9 mouse cellular contexts compared by ENCODE assay signal in the genomic region with DNA sequence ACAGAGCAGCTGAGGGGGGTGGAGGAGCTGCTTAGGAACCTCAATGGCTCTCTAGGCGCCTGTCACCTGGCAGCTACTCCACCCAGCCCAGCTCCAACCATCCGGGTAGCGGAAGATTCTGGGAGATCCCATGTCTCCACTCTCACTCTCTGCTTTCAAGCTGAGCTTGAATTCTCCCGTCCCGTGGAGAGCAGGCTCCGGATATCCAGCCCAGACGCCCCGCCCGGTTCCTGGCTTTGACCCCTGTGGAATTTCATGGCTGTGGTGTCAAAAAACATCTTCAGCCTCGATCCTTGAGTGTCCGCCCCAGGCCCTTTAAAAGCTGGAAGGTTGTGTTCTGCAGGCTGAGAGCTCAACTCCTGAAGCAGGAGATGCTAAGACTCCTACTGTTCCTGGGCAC. TPM values are rescaled to one million over a fixed set of nuclear protein-coding genes. Genes with fewer than 3 reads are reported as not detected.
DNase-seq lines count a peak whose midpoint lies in the region; ATAC-seq lines count a peak whose summit lies in the region.
"Had no signal": no experiment of that assay in that cellular context is flagged by ENCODE, and none has a peak within 500 bp of the region (broad histone marks: within the 10 kb centered on the region; RNA-seq: fewer than 3 reads in every experiment).

No protein-coding gene starts in this region.

- no peak overlapping the region for H3K9ac ChIP-seq in hindbrain, embryonic 12.5 days
- H3K9ac ChIP-seq in embryonic facial prominence, embryonic 11.5 days (replicated peaks; ENCODE audit: low read length) = no peak overlapping the region

- H3K27me3 ChIP-seq in hindbrain, embryonic 10.5 days (ENCODE audit: insufficient read depth, poor library complexity, severe bottlenecking) = no peaks in the 10 kb centered on the region
- H3K27me3 ChIP-seq in hindbrain, embryonic 12.5 days = no peaks in the 10 kb centered on the region
- H3K27me3 ChIP-seq in embryonic facial prominence, embryonic 11.5 days (ENCODE audit: control insufficient read depth, insufficient read depth, low read length) = no peaks in the 10 kb centered on the region
- H3K27me3 ChIP-seq in heart, embryonic 10.5 days (ENCODE audit: insufficient read depth, poor library complexity, severe bottlenecking) = no peaks in the 10 kb centered on the region

- no peak for ATAC-seq in hindbrain, embryonic 12.5 days (ENCODE audit: low FRiP score)
- ATAC-seq in embryonic facial prominence, embryonic 11.5 days (replicated peaks; ENCODE audit: insufficient number of reproducible peaks, low FRiP score, low TSS enrichment, low read depth) = no peak

- no peaks in the 10 kb centered on the region for H3K9me3 ChIP-seq in hindbrain, embryonic 10.5 days
- no peaks in the 10 kb centered on the region for H3K9me3 ChIP-seq in hindbrain, embryonic 12.5 days (replicated peaks)
- H3K9me3 ChIP-seq in embryonic facial prominence, embryonic 11.5 days (replicated peaks; ENCODE audit: control insufficient read depth, low read length) = no peaks in the 10 kb centered on the region
- no peaks in the 10 kb centered on the region for H3K9me3 ChIP-seq in heart, embryonic 10.5 days

- H3K4me1 ChIP-seq in hindbrain, embryonic 10.5 days (replicated peaks) = peaks cover 55% of the 10 kb centered on the region
- peaks cover 12% of the 10 kb centered on the region for H3K4me1 ChIP-seq in hindbrain, embryonic 12.5 days
- H3K4me1 ChIP-seq in embryonic facial prominence, embryonic 11.5 days (ENCODE audit: control insufficient read depth, insufficient read depth, low read length) = no peaks in the 10 kb centered on the region
- peaks cover 61% of the 10 kb centered on the region for H3K4me1 ChIP-seq in heart, embryonic 10.5 days

- H3K36me3 ChIP-seq in hindbrain, embryonic 10.5 days = peaks cover 19% of the 10 kb centered on the region; the same call in 1 of the 2 replicates
- peaks cover 3% of the 10 kb centered on the region; the same call in 1 of the 2 replicates for H3K36me3 ChIP-seq in hindbrain, embryonic 12.5 days
- no peaks in the 10 kb centered on the region for H3K36me3 ChIP-seq in embryonic facial prominence, embryonic 11.5 days (replicated peaks; ENCODE audit: control insufficient read depth, insufficient read depth, low read depth, low read length)
- H3K36me3 ChIP-seq in heart, embryonic 10.5 days = peaks cover 11% of the 10 kb centered on the region; the same call in 1 of the 2 replicates

- peak overlapping the region; percentile 25; the same call in 1 of the 2 replicates for H3K27ac ChIP-seq in hindbrain, embryonic 10.5 days
- no peak overlapping the region for H3K27ac ChIP-seq in hindbrain, embryonic 12.5 days
- H3K27ac ChIP-seq in embryonic facial prominence, embryonic 11.5 days (replicated peaks; ENCODE audit: low read depth, low read length) = 0 out of 2 replicates have a peak overlapping the region, but pooled peaks have one; percentile 20
- H3K27ac ChIP-seq in heart, embryonic 10.5 days = peak overlapping the region; percentile 38; the same call in 1 of the 2 replicates
- H3K27ac ChIP-seq: left cerebral cortex, adult 2 months had no signal

- no peak for DNase-seq in hindbrain, embryonic 10.5 days (ENCODE audit: low spot score)
- no peak for DNase-seq in embryonic facial prominence, embryonic 11.5 days (ENCODE audit: low spot score)
- no peak for DNase-seq in heart, embryonic 10.5 days (ENCODE audit: low spot score)
- DNase-seq in kidney, postnatal 4 days = peak; percentile 58 to 65
- no peak for DNase-seq in layer of hippocampus, postnatal 36 days
- DNase-seq in adrenal gland, adult 2 months = no peak
- no peak for DNase-seq in right cerebral cortex, adult 18-20 months

- WGBS in hindbrain, embryonic 10.5 days = 66% methylated on average over 11 of the region's 11 CpGs
- 75% methylated on average over 11 of the region's 11 CpGs for WGBS in hindbrain, embryonic 12.5 days
- 56% methylated on average over 11 of the region's 11 CpGs for WGBS in embryonic facial prominence, embryonic 11.5 days
- WGBS in heart, embryonic 10.5 days = 58% methylated on average over 11 of the region's 11 CpGs

- no peak overlapping the region for H3K4me3 ChIP-seq in hindbrain, embryonic 10.5 days
- no peak overlapping the region for H3K4me3 ChIP-seq in hindbrain, embryonic 12.5 days
- H3K4me3 ChIP-seq in embryonic facial prominence, embryonic 11.5 days (ENCODE audit: low read depth, low read length) = no peak overlapping the region
- H3K4me3 ChIP-seq in heart, embryonic 10.5 days = no peak overlapping the region; the same call in 1 of the 2 replicates
- H3K4me3 ChIP-seq: left cerebral cortex, adult 2 months had no signal

- no peak overlapping the region for H3K4me2 ChIP-seq in hindbrain, embryonic 12.5 days (replicated peaks)
- no peak overlapping the region for H3K4me2 ChIP-seq in embryonic facial prominence, embryonic 11.5 days (ENCODE audit: low read depth, low read length)

RNA-seq across cellular contexts. Expression of a gene that starts 10.0 kb away (rescaled TPM):
- polyA plus RNA-seq in hindbrain, embryonic 10.5 days (2016; fragmentation: Nextera tagmentation; extraction: Ambion mirVana) = 18.5 and 19.1 TPM in 2 replicates
- 22.2 and 23.9 TPM in 2 replicates for polyA plus RNA-seq in hindbrain, embryonic 12.5 days (2016; fragmentation: Nextera tagmentation; extraction: Ambion mirVana)
- 15.4 and 17.9 TPM in 2 replicates for polyA plus RNA-seq in embryonic facial prominence, embryonic 11.5 days (2014; fragmentation: Nextera tagmentation; extraction: Ambion mirVana)
- 15.6 and 15.7 TPM in 2 replicates for polyA plus RNA-seq in heart, embryonic 10.5 days (2016; fragmentation: Nextera tagmentation; extraction: Ambion mirVana)
- 10 to 100 TPM; 57.4 to 59.0 TPM for total RNA-seq in layer of hippocampus, postnatal 36 days (2021)
- total RNA-seq in adrenal gland, adult 2 months (2021) = 10 to 100 TPM; 21.7 to 25.8 TPM
- 119 and 121 TPM in 2 replicates for polyA plus RNA-seq in adrenal gland, adult 2 months (2012; rRNA removed)

RNA-seq across cellular contexts. Expression of a gene that starts 20.4 kb away (rescaled TPM):
- 11.1 and 11.5 TPM in 2 replicates for polyA plus RNA-seq in hindbrain, embryonic 10.5 days (2016; fragmentation: Nextera tagmentation; extraction: Ambion mirVana)
- polyA plus RNA-seq in hindbrain, embryonic 12.5 days (2016; fragmentation: Nextera tagmentation; extraction: Ambion mirVana) = 27.0 and 29.2 TPM in 2 replicates
- 25.4 and 25.7 TPM in 2 replicates for polyA plus RNA-seq in embryonic facial prominence, embryonic 11.5 days (2014; fragmentation: Nextera tagmentation; extraction: Ambion mirVana)
- polyA plus RNA-seq in heart, embryonic 10.5 days (2016; fragmentation: Nextera tagmentation; extraction: Ambion mirVana) = 1.2 and 3.6 TPM in 2 replicates
- 100 to 1,000 TPM; 312 to 335 TPM for total RNA-seq in layer of hippocampus, postnatal 36 days (2021)
- total RNA-seq in adrenal gland, adult 2 months (2021) = 10 to 100 TPM; 16.8 to 24.3 TPM
- polyA plus RNA-seq in adrenal gland, adult 2 months (2012; rRNA removed) = 42.9 and 55.8 TPM in 2 replicates

RNA-seq across cellular contexts. Expression of a gene that starts 26.2 kb away (rescaled TPM):
- 4.5 and 10.3 TPM in 2 replicates for polyA plus RNA-seq in hindbrain, embryonic 10.5 days (2016; fragmentation: Nextera tagmentation; extraction: Ambion mirVana)
- 3.3 and 4.2 TPM in 2 replicates for polyA plus RNA-seq in hindbrain, embryonic 12.5 days (2016; fragmentation: Nextera tagmentation; extraction: Ambion mirVana)
- 63.8 and 64.7 TPM in 2 replicates for polyA plus RNA-seq in embryonic facial prominence, embryonic 11.5 days (2014; fragmentation: Nextera tagmentation; extraction: Ambion mirVana)
- polyA plus RNA-seq in heart, embryonic 10.5 days (2016; fragmentation: Nextera tagmentation; extraction: Ambion mirVana) = 1.8 and 3.2 TPM in 2 replicates
- total RNA-seq in layer of hippocampus, postnatal 36 days (2021) = 10 to 100 TPM; 42.9 to 45.2 TPM
- 1 to 10 TPM in 1 of 2 experiments, under 1 TPM in 1; 0.58 to 1.4 TPM for total RNA-seq in adrenal gland, adult 2 months (2021)
- 0.58 and 1.2 TPM in 2 replicates for polyA plus RNA-seq in adrenal gland, adult 2 months (2012; rRNA removed)

RNA-seq across cellular contexts. Expression of a gene that starts 27.4 kb away (rescaled TPM):
- 14.8 and 16.7 TPM in 2 replicates for polyA plus RNA-seq in hindbrain, embryonic 10.5 days (2016; fragmentation: Nextera tagmentation; extraction: Ambion mirVana)
- 24.6 and 27.1 TPM in 2 replicates for polyA plus RNA-seq in hindbrain, embryonic 12.5 days (2016; fragmentation: Nextera tagmentation; extraction: Ambion mirVana)
- 10.2 and 11.8 TPM in 2 replicates for polyA plus RNA-seq in embryonic facial prominence, embryonic 11.5 days (2014; fragmentation: Nextera tagmentation; extraction: Ambion mirVana)
- 13.0 and 15.8 TPM in 2 replicates for polyA plus RNA-seq in heart, embryonic 10.5 days (2016; fragmentation: Nextera tagmentation; extraction: Ambion mirVana)
- total RNA-seq in layer of hippocampus, postnatal 36 days (2021) = 100 to 1,000 TPM; 181 to 187 TPM
- total RNA-seq in adrenal gland, adult 2 months (2021) = 10 to 100 TPM; 20.6 to 25.0 TPM
- 48.5 and 50.5 TPM in 2 replicates for polyA plus RNA-seq in adrenal gland, adult 2 months (2012; rRNA removed)

RNA-seq across cellular contexts. Expression of a gene that starts 39.8 kb away (rescaled TPM):
- 131 and 148 TPM in 2 replicates for polyA plus RNA-seq in hindbrain, embryonic 10.5 days (2016; fragmentation: Nextera tagmentation; extraction: Ambion mirVana)
- polyA plus RNA-seq in hindbrain, embryonic 12.5 days (2016; fragmentation: Nextera tagmentation; extraction: Ambion mirVana) = 118 TPM in 2 replicates
- polyA plus RNA-seq in embryonic facial prominence, embryonic 11.5 days (2014; fragmentation: Nextera tagmentation; extraction: Ambion mirVana) = 126 and 140 TPM in 2 replicates
- 127 and 128 TPM in 2 replicates for polyA plus RNA-seq in heart, embryonic 10.5 days (2016; fragmentation: Nextera tagmentation; extraction: Ambion mirVana)
- total RNA-seq in layer of hippocampus, postnatal 36 days (2021) = 100 to 1,000 TPM in 1 of 2 experiments, 10 to 100 TPM in 1; 97.5 to 102 TPM
- total RNA-seq in adrenal gland, adult 2 months (2021) = 100 to 1,000 TPM; 148 to 164 TPM
- polyA plus RNA-seq in adrenal gland, adult 2 months (2012; rRNA removed) = 327 and 373 TPM in 2 replicates

Comparison
In these comparisons a context has a peak if more than half of its experiments do, and no peak if none do; other contexts are left out.
1. DNase-seq: peak in kidney, postnatal 4 days (2 of 2); none in hindbrain, embryonic 10.5 days (single experiment), embryonic facial prominence, embryonic 11.5 days (single experiment), heart, embryonic 10.5 days (single experiment), layer of hippocampus, postnatal 36 days (0 of 2), adrenal gland, adult 2 months (single experiment) and right cerebral cortex, adult 18-20 months (single experiment).